Mouse (Mus musculus) mouse embryonic stem cell (cell line): ENCODE data around the gene Smg7.

Source experiments
- in situ Hi-C, 2 experiments: fragments of 300-500 bp; cut with MboI; formaldehyde crosslinking; loops; 1 replicate in 1 of 2; 3 replicates in 1 of 2; pipeline ENCODE4 v1.14.3; 2019 to 2020; ENCODE audit warnings: low sequenced_read_pairs in 2 of 2, low pct_unique_long_range_greater_than_20kb in 1 of 2, mixed read lengths in 1 of 2; ENCODE audit not compliant: unreplicated experiment in 1 of 2

Smg7 gene

DNA sequence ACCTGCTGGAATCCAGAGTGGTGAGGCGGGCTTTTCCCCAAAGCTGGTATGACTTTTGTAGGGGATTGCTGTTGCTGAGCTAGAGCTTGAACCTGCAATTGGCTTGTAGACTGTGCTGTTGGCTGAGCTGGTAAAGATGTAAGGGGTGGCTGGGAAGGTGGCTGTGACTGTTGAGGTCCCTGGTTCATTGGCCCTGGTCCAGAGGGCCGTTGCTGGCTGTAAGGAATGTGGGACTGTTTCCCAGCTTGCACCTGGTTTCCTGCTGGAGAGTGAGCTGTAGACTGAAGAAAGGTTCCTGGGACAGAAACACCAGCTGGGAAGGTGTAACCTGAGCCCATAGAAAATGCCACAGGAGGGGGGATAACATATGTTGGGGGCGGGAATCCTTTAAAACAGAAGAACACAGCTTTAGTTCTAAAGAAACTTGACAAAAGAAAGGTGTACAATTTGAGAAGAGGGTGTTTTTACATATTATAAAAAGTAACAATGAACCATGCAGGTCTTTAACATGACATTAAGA lies 57.2 kb downstream of the Smg7 start:
- in situ Hi-C loops = no loop called here

GRCm38 (mm10) chr1:152844634-152845033 lies 57.8 kb downstream of the Smg7 start:
- in situ Hi-C loops = no loop called here

GRCm38 (mm10) chr1:152841057-152841456 lies 61.4 kb downstream of the Smg7 start:
- in situ Hi-C loops = no loop called here

DNA sequence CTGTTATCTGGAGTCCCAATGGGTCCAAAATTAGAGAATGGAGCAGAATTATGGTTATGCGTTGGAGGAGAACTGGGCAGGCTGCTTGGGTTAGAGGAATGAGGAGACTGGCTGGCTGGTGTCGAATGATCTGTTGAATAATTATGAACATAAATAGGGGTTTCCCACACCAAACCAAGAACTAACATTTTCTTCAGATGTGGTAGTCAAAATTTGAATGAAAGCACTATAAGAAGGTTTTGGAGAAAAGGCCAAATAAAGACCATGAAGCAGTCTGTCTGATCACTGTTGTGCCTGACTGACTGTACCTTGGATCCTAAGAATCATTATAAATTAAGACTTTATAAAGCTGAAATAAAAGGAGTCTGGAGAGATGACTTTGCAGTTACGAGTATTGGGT lies 62.1 kb downstream of the Smg7 start:
- in situ Hi-C loops = no loop called here

GRCm38 (mm10) chr1:152838841-152839240 lies 63.6 kb downstream of the Smg7 start:
- in situ Hi-C loops = no loop called here

- in situ Hi-C loops = no loop called here
Observed at GRCm38 (mm10) chr1:152838026-152838702, 64.3 kb downstream of the Smg7 start.

DNA sequence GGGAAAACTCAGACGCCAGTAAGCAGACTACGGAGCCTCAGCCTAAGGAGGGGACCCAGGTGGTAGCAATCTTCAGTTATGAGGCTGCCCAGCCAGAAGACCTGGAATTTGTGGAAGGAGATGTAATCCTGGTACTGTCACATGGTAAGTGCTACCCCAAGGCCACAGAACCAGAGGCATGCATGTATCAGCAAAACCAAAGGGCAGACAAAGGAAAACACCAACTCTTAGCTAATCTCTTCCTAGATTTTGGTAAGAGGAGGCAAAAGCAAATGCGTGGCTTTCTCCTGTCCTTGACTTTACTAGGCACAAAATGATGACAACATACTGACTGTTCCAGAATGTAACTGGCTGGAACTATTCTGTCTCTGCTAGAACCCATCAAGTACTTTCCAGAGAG lies 67.4 kb downstream of the Smg7 start:
- in situ Hi-C loops = no loop called here

GRCm38 (mm10) chr1:152832316-152832715 lies 70.1 kb downstream of the Smg7 start:
- in situ Hi-C loops = no loop called here

GRCm38 (mm10) chr1:152831619-152832018 lies 70.8 kb downstream of the Smg7 start:
- in situ Hi-C loops = no loop called here

DNA sequence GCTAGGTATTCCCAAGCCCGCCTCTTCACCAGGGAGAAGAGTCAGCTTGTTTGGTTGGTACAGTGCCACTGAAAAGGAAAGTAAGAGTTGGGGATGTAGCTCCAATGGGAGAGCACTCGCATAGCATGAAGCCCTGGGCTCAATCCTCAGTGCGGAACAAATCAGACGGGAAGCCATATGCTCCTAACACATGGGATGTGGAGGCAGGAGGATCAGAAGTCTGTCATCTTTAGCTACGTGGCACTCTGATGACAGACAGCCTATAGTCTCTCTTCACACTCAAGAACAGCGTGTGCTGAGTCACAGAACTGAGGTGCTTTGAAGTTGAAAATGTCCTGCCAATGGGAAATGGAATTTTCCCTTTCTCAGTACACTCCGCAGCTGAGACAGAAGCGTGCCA lies 71.4 kb downstream of the Smg7 start:
- in situ Hi-C loops = no loop called here

GRCm38 (mm10) chr1:152830054-152830453 lies 72.4 kb downstream of the Smg7 start:
- in situ Hi-C loops = no loop called here

GRCm38 (mm10) chr1:152828637-152829355 lies 73.7 kb downstream of the Smg7 start:
- in situ Hi-C loops = loop anchor here in 1 of 2 experiments (5.0 kb wide), 1 partner anchor 36 kb away; no protein-coding TSS in a partner anchor

DNA sequence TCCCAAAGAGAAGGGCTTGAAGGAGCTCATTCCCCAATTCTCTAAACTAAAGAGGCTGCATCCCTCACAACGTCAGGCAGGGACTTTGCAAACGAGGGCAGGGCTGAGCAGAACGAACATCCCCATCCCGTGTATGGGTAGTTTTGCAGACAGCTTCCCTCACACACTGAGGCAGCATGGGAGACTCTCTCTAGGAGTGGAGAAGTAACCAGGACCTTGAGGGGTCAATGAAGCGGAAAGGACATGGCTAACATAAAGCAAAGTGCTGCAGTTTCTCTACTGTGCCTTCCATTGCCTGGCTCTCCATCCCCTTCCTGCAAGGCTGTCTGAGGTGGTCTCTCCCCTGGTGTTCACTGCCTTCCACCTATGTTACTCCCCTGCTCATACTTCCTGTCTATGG lies 74.3 kb downstream of the Smg7 start:
- in situ Hi-C loops = loop anchor here in 1 of 2 experiments (5.0 kb wide), 1 partner anchor 36 kb away; no protein-coding TSS in a partner anchor

- in situ Hi-C loops = loop anchor here in 1 of 2 experiments (5.0 kb wide), 1 partner anchor 34 kb away; no protein-coding TSS in a partner anchor
Observed at GRCm38 (mm10) chr1:152826446-152826845, 76.0 kb downstream of the Smg7 start.

GRCm38 (mm10) chr1:152824206-152824605 lies 78.2 kb downstream of the Smg7 start:
- in situ Hi-C loops = no loop called here

DNA sequence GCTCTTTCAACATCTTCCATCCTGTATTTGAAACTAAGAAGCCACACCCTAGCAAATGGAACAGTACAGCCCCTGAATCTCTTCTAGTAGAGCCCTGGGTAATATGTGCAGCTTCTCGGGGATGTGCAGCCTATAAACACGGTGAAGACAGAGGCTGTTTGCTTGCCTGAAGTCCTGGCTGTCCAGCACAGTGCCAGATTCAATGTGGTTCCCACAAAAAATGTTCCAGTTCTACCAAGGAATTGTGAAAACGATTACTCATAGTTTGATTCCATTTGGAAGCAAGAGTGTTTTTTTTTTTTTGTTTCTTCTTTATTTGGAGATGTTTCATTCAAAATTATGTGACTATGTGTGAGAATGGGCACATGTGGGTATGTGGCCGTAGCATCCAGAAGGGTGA lies 80.7 kb downstream of the Smg7 start:
- in situ Hi-C loops = no loop called here

DNA sequence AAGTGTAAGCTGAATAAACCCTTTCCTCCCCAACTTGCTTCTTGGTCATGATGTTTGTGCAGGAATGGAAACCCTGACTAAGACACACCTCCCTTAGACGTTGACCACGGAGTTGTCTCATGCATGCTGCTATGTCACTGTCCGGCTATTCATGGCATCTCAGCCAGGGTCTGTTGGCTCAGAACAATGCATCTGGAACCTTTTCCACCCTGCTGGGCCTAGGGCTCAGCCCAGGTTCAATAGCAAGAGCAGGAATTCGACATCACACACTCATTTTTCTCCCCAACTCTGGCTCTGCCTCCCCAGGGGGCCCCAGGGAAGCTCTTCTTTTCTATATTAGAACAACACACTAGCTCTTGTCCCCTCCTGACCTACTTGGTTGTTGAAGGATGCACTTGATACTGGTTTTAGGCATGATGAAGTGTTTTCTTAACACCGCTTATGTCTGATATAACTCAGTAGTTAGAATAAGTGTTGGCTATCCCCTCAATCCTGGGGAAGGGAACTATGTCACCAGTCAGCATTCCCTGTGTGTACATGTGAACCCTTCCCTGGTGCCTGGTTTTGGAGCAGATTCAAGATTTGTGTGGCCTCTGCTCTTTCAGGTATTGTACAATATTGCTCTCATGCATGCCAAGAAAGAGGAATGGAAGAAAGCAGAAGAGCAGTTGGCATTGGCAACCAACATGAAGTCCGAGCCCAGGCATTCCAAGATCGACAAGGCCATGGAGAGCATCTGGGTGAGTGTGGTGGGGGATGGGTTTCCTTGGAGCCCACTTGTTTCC lies 81.3 kb downstream of the Smg7 start:
- in situ Hi-C loops = no loop called here

GRCm38 (mm10) chr1:152819558-152819957 lies 82.9 kb downstream of the Smg7 start:
- in situ Hi-C loops = no loop called here

DNA sequence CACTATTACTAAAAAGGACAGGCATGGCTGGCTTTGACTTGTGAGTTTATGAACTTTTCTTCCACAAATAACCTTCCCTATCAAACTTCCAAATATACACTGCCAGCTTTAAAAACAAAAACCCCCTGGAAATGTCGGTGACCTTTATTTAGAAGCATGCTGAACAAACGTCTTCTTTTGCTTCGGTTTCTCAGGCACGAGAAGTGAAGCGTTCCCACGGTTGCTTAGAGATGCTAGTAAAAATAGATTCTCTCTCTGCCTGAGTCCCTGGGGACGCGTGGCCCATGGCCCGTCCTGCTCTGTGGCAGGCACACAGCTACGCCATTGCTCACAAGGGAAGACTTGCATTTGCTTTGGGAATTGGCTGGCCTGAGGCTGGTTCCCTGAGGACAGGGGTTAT lies 84.7 kb downstream of the Smg7 start:
- in situ Hi-C loops = no loop called here
